Mouse (Mus musculus) heart, embryonic 10.5 days (tissue): ENCODE measurements around the gene Ranbp3. TPM values are rescaled to one million over a fixed set of nuclear protein-coding genes. Genes with fewer than 3 reads are reported as not detected.
A peak's percentile ranks its signal among the peaks of the same experiment; 100 is the strongest.
"Not testable (repeated sequence)": the region's sequence is repeated elsewhere in the genome, so short reads cannot be mapped to it uniquely, and the experiment has no call there.

Source experiments
- DNase-seq: peaks from one replicate; pipeline ENCODE4 v3.0.0-alpha.2; 2017; ENCODE audit warnings: low spot score
- H3K27ac ChIP-seq: fragments of 300-500 bp; sonication (generic); 2 replicates; pipeline ENCODE4 v1.5.1; 2016; ENCODE audit warnings: mild to moderate bottlenecking
- H3K27me3 ChIP-seq: fragments of 300-500 bp; sonication (generic); 2 replicates; pipeline ENCODE4 v1.6.1; 2016; ENCODE audit warnings: mild to moderate bottlenecking; ENCODE audit not compliant: poor library complexity, insufficient read depth, severe bottlenecking
- H3K36me3 ChIP-seq: fragments of 300-500 bp; sonication (generic); 2 replicates; pipeline ENCODE4 v1.6.1; 2016; ENCODE audit warnings: mild to moderate bottlenecking, moderate library complexity
- H3K4me1 ChIP-seq: fragments of 300-500 bp; sonication (generic); 2 replicates; pipeline ENCODE4 v1.6.1; 2016; ENCODE audit warnings: mild to moderate bottlenecking
- H3K4me3 ChIP-seq: fragments of 300-500 bp; sonication (generic); 2 replicates; pipeline ENCODE4 v1.5.1; 2016; ENCODE audit warnings: mild to moderate bottlenecking, moderate library complexity
- H3K9me3 ChIP-seq: fragments of 300-500 bp; sonication (generic); 2 replicates; pipeline ENCODE4 v1.6.1; 2016; ENCODE audit warnings: mild to moderate bottlenecking, moderate library complexity
- WGBS: fragments of 180-500 bp; shearing (Covaris S2); methylation state at CpG from one replicate; pipeline ENCODE4 v1.1.7; 2016; 5-methylcytosine and 5-hydroxymethylcytosine counted together
- polyA plus RNA-seq: library from polyadenylated mRNA; unstranded; fragments of >200 nt; fragmentation: Nextera tagmentation; extraction: Ambion mirVana; gene quantifications from 2 replicates; pipeline ENCODE4 v1.2.1, GENCODE M21; 2016

Gene Ranbp3
- polyA plus RNA-seq = 85.1 and 105 TPM in 2 replicates

DNA sequence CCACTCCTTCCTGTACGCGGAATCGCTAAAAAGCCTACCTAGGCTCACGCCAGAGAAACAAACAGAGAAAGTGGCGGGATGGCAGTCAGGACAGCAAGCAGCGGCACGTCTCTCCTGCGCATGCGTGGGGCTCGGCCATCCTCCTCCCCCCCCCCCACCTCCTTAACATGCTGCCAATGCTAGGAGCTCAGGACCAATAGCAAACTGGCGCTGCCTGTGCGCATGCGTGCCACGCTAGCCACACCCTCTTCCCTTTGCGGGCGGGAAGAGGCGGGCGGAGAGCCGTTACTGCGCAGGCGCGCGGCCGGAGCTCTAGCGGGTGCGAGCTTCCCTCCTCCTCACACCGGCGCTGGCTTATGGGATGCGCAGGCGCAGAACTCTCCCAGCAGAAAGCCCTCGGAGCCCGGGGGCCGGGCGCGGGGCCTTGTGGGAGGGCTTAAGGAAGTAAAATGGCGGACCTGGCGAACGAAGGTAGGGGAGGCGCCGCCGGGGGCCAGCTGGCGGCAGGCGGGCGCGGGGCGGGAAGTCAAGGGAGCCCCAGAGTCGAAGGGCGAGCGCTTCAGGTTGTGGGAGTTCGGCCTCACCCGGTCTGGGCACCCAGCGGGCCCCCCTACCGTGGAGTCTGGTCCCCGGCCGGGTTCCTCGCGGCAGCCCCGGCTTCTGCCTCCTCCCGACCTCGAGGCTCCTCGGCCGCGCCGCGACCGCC is at the start of gene Ranbp3:
Gene Ranbp3, plus strand, starts transcription at position 354 of the 706 bp plus-strand sequence.
- Histone ChIP-seq H3K27me3 (peaks cover 8% of the 10 kb centered on the region), H3K27ac (peak within 1 kb of the TSS; percentile 99), H3K36me3 (peaks cover 30% of the 10 kb centered on the region), H3K4me1 (peaks cover 36% of the 10 kb centered on the region), H3K4me3 (peak within 1 kb of the TSS; percentile 100), H3K9me3 (no peaks in the 10 kb centered on the region)
- peak; percentile 100 for DNase-seq
- under 1% methylated on average over 56 of the region's 66 CpGs for WGBS

DNA sequence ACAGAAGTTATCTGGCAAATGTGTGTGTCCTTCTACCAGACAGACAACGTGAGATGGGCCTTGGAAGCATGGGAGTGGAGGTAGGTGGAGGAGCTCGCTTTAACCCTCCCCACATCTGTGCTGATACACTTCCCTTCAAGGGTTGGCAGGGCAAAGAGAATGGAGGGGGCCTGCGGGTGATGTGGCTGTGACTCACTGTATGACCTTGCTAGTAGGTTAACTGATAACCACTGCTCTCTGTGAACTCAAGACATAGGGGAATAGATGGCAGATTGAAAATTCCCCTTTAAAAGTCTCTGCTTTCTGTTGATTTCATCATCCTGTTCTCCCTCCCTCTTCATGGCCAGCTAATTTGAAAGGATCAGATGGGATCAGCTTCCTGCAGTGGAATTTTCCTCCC is 47.6 kb upstream of the Ranbp3 start:
- Histone ChIP-seq H3K27me3 (no peaks in the 10 kb centered on the region), H3K9me3 (no peaks in the 10 kb centered on the region), H3K27ac (no peak overlapping the region), H3K4me3 (peak overlapping the region; percentile 92), H3K36me3 (peaks cover 44% of the 10 kb centered on the region), H3K4me1 (peaks cover 25% of the 10 kb centered on the region)
- WGBS = 58% methylated on average over 3 of the region's 3 CpGs
- DNase-seq = no peak

DNA sequence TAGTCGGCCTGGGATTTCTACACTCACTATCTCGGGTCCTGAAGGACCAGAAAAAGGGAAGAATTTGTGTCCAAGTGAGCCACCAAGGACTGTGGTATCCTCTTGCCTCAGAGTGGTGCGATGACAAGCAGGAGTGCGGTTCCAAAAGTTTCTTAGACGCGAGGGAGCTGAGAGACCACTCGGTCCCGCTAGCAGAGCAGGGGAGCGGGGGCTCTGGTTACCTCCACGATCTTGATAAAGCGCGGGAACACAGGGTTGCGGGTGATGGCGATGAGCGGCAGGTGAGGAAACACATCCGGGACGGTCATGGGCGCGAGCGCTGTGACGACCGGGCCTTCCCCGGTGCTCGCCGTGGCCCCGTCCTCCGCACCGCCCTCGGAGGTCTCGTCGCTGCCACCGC is 46.8 kb upstream of the Ranbp3 start:
- WGBS = 1% methylated on average over 32 of the region's 32 CpGs
- Histone ChIP-seq H3K36me3 (peaks cover 37% of the 10 kb centered on the region), H3K4me3 (peak overlapping the region; percentile 92), H3K4me1 (peaks cover 25% of the 10 kb centered on the region), H3K27me3 (no peaks in the 10 kb centered on the region), H3K9me3 (no peaks in the 10 kb centered on the region), H3K27ac (peak overlapping the region; percentile 93)
- no peak for DNase-seq

DNA sequence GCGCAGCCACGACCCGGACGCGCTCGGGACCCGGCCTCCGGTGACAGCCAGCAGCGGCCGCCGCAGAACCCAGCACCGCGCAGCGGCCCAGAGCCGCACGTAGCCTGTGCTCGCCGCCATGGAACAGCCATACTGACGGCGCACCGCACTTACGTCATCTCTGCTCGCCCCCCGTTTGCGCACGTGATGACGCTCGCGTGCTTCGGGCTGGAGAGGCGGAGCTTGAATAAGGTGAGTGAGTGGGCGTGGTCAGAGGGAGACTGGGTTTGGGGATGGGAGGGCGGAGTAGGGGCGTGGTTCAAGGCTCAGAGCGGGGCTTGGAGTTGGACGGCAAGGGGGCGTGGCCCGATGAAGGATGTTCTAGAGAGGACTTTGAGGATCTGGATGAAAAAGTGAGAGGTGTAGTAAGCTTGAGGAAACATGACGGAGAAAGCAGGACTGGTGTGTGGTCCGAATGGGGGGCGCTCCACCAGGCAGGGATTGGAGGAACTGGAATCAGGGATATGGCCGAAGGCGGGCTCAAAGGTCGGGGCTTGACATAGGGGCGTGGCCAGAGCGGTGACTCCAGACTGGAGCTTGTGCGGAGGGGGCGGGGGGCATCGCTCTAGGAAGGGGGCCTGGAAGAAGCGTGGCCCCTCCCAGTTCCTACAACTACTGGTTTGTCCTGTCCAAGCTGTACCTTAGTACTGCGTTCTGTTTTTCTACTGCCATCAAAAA is 46.2 kb upstream of the Ranbp3 start, which contains the start of gene Lonp1:
Gene Lonp1, minus strand, starts transcription at position 134 of the 717 bp plus-strand sequence.
- Histone ChIP-seq H3K4me1 (peaks cover 25% of the 10 kb centered on the region), H3K27ac (peak within 1 kb of the TSS; percentile 93), H3K27me3 (no peaks in the 10 kb centered on the region), H3K9me3 (no peaks in the 10 kb centered on the region), H3K36me3 (peaks cover 31% of the 10 kb centered on the region), H3K4me3 (peak within 1 kb of the TSS; percentile 92)
- peak; percentile 99 for DNase-seq
- under 1% methylated on average over 51 of the region's 51 CpGs for WGBS

DNA sequence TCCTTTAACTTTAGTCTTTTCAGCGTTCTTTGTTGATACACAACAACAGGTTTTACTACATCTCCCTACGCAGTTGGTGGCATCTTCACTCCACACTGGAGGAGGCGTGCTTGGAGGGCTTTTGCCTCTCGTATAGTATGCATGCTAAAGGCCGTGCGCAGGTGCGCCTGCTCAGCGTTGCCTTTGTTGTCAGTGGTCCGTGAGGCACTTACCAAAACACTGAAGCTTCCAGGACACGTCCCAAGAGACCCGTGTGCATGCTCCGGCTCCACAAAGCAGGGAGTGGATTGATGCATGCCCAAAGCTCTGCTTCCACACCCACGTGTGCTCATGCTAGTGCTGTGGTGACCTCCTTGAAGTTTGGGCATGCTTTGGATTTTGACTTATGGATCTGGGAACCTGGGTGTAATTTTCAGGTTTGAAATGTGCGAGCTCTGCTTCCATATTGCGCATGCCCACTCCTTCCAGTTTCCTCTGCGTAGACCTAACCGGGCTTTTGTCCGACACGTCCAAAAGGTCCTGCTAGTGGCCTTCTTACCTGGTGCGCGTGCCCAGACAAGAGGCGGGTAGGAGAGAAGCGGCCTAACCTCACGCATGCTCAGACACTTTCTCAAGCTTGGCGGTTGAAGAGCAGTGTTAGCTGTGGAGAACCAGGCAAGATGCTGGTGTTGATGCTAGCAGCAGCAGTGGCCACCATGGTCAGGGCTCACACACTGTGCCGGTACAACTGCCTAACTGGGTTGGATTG is 45.4 kb upstream of the Ranbp3 start, which contains the start of gene Catsperd:
Gene Catsperd, plus strand, starts transcription at position 614 of the 748 bp plus-strand sequence.
- peak; percentile 80 for DNase-seq
- Histone ChIP-seq H3K9me3 (no peaks in the 10 kb centered on the region), H3K27ac (peak within 1 kb of the TSS; percentile 93), H3K4me3 (peak within 1 kb of the TSS; percentile 92), H3K4me1 (peaks cover 25% of the 10 kb centered on the region), H3K27me3 (no peaks in the 10 kb centered on the region), H3K36me3 (peaks cover 23% of the 10 kb centered on the region)
- WGBS = 7% methylated on average over 26 of the region's 26 CpGs

DNA sequence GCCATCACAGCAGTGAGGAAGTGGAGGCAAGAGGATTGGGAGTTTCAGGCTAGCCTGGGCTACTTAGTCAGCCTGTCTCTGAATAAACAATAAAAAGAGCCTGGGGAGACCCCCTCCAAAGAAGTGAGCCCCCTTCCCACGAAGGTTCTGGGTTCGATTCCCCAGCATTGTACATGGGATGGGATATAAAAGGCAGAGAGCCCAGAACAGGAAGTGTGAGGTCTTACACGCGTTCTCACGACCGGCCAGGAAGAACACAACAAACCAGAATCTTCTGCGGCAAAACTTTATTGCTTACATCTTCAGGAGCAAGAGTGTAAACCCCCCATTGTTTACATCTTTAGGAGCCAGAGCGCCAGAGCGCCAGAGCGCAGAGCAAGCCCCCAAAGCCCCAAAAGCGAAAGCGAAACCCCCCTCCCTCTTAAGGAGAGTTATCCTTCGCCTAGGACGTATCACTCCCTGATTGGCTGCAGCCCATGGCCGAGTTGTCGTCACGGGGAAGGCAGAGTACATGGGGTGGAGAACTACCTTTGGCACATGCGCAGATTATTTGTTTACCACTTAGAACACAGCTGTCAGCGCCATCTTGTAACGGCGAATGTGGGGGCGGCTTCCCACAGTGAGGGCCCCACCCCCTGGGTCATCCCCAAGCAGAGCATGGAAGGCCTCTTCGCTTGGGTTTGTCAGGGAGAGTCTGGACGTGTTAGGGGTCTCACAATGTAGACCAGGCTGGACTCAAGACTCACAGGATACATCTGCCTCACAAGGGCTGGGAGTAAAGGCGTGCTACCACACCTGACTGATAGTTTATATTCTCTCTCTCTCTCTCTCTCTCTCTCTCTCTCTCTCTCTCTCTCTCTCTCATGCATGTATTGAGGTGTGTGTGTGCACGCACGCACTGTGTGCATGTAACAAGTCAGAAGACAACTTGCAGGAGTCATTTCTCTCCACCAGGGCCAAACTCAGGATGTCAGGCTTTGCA is 43.0 kb upstream of the Ranbp3 start:
- not testable (repeated sequence) for H3K27ac ChIP-seq, H3K9me3 ChIP-seq, DNase-seq, H3K4me3 ChIP-seq, H3K36me3 ChIP-seq, H3K27me3 ChIP-seq
- H3K4me1 ChIP-seq = peaks cover 22% of the 10 kb centered on the region
- 85% methylated on average over 27 of the region's 27 CpGs for WGBS

DNA sequence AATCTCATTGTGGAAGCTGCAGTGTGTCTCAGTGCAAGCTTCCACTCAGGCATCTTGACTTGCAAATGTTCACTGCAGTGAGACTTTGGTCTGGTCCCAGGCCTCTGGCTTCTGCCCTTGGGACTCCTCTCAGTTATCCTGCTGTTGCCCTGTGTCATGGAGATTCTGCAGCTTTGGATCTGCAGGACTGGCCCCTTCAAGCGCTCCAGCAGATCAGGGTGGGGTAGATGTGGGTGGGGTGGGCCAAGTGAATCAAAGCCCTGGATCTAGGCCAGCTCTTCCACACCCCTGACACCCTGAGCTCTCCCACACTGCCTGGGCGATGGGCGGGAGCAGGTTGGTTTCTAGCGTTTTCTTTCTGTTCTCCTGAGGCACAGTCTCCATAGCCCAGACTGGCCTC is 41.3 kb upstream of the Ranbp3 start:
- no peak for DNase-seq
- H3K4me1 ChIP-seq = peaks cover 7% of the 10 kb centered on the region
- H3K27me3 ChIP-seq = no peaks in the 10 kb centered on the region
- no peaks in the 10 kb centered on the region for H3K36me3 ChIP-seq
- 62% methylated on average over 4 of the region's 4 CpGs for WGBS
- H3K9me3 ChIP-seq = no peaks in the 10 kb centered on the region
- H3K4me3 ChIP-seq = no peak overlapping the region
- no peak overlapping the region for H3K27ac ChIP-seq

DNA sequence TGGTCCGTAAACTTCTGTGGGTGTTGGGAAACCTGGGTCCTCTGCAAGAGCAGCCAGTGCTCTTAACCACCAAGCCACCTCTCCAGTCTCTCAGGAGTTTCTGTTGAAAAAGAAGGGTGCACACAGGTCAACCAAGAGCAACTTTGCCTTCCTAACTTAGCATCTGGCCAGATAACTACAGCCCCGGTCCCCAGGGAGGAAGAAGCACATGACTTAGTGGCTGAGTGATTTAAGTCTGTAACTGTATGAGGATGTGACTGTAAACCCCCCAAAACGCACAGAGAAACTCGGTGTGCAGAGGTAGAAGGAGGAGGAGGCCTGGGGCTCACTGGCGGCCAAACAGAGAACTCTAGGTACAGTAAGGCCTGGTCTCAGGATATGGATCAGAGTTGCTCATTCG is 39.1 kb upstream of the Ranbp3 start:
- no peak overlapping the region for H3K27ac ChIP-seq
- no peaks in the 10 kb centered on the region for H3K9me3 ChIP-seq
- H3K4me1 ChIP-seq = no peaks in the 10 kb centered on the region
- H3K36me3 ChIP-seq = no peaks in the 10 kb centered on the region
- H3K4me3 ChIP-seq = no peak overlapping the region
- 78% methylated on average over 6 of the region's 6 CpGs for WGBS
- DNase-seq = no peak
- no peaks in the 10 kb centered on the region for H3K27me3 ChIP-seq

DNA sequence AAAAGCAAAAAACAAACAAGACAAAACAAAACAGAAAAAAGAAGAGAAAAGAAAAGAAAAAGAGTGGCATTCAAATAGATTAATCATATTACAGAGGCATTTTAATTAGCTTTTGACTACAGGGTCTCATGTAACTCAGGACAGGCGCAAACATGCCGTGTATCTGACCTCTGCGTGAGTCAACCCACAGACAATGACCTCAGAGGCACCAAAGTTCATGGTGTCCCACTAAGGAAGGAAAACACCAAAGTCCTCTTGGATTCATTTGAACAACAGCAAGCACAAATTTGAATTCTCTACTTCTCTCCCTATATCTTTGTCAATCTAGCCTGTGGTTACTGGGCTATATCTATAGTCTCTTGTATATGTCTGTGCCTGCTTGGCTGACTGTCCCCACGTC is 29.9 kb upstream of the Ranbp3 start:
- no peaks in the 10 kb centered on the region for H3K36me3 ChIP-seq
- no peaks in the 10 kb centered on the region for H3K27me3 ChIP-seq
- DNase-seq = no peak

DNA sequence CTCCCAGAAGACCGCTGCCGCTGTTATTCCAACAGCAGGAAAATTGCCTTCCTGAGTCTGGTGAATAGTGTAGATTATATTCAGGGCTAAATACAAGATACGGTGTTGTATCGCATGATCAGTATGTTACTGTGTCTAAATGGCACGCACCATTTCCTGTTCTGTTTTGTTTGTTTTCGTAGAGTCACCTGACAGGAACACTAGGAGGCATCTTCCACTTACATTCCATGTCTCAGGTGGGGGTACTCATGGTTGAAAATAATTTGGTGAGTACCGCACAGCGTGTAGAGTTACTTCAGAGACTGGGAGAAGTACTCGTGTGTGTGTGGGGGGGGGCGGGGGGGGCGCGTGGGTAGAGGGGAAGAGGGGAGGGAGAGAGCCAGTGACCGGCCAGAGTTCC is 25.5 kb upstream of the Ranbp3 start:
- WGBS = 56% methylated on average over 11 of the region's 13 CpGs
- Histone ChIP-seq H3K27ac (no peak overlapping the region), H3K9me3 (no peaks in the 10 kb centered on the region), H3K4me1 (peaks cover 10% of the 10 kb centered on the region), H3K27me3 (peaks cover 6% of the 10 kb centered on the region; the same call in 1 of the 2 replicates), H3K36me3 (no peaks in the 10 kb centered on the region), H3K4me3 (no peak overlapping the region)
- no peak for DNase-seq

More for the DNA sequence above, 29.9 kb upstream of the Ranbp3 start:
- Histone ChIP-seq H3K9me3 (no peaks in the 10 kb centered on the region), H3K27ac (no peak overlapping the region), H3K4me3 (no peak overlapping the region), H3K4me1 (peaks cover 7% of the 10 kb centered on the region)
- WGBS = 80% methylated on average over 4 of the region's 4 CpGs

DNA sequence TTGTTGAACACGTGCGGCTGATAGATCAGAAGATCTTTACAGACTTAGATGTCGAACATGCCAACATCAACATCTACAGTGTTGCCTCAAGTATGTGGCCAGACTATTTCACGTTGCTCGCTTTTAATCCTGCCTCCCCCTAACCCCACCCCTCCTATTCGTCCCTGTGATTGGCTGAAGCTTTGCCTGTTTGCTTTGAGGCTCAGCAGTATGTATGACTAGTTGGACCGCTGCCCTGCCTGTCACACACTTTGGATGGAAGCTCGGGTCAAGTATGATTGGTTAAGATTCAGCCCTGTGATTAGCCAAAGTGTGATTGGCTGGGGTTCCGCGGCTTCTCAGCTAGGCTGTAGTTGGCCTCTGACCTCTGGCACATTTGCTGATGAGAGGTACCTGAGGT is 21.3 kb upstream of the Ranbp3 start:
- no peak for DNase-seq
- peaks cover 10% of the 10 kb centered on the region for H3K4me1 ChIP-seq
- H3K4me3 ChIP-seq = no peak overlapping the region
- H3K27me3 ChIP-seq = peaks cover 11% of the 10 kb centered on the region; the same call in 1 of the 2 replicates
- H3K36me3 ChIP-seq = no peaks in the 10 kb centered on the region
- WGBS = 28% methylated on average over 10 of the region's 10 CpGs
- H3K27ac ChIP-seq = no peak overlapping the region
- H3K9me3 ChIP-seq = no peaks in the 10 kb centered on the region

DNA sequence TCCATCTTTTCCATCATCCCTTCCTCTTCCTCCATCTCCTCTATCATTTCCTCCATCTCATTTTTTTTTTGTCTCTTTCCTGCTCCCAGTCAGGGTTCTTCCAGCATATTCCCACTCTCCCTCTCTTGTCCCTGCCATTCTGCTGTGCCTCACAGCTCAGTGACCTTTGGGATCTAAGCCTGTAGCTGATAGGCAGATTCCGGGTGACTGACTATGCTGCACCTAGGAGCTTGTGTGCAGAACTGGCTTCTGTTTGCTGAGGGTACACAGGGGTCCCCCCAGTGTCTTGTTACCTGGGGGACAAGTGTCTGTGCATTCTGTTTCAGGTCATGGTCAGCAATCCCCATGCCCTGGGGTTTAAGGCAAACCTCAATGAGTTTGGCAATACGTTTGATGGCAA is 18.3 kb upstream of the Ranbp3 start:
- H3K27ac ChIP-seq = no peak overlapping the region
- no peaks in the 10 kb centered on the region for H3K4me1 ChIP-seq
- H3K9me3 ChIP-seq = no peaks in the 10 kb centered on the region
- WGBS = 73% methylated on average over 2 of the region's 2 CpGs
- 0 out of 2 replicates have a peak, but pooled peaks cover 5% of the 10 kb centered on the region for H3K27me3 ChIP-seq
- DNase-seq = no peak
- H3K36me3 ChIP-seq = no peaks in the 10 kb centered on the region
- no peak overlapping the region for H3K4me3 ChIP-seq
